Mouse (Mus musculus) mouse embryonic stem cell (cell line): ENCODE measurements around the gene Kit.

ENCODE experiments used
- in situ Hi-C, 2 experiments: fragments of 300-500 bp; cut with MboI; formaldehyde crosslinking; loops; 1 replicate in 1 of 2; 3 replicates in 1 of 2; pipeline ENCODE4 v1.14.3; 2019 to 2020; ENCODE audit warnings: low sequenced_read_pairs in 2 of 2, low pct_unique_long_range_greater_than_20kb in 1 of 2, mixed read lengths in 1 of 2; ENCODE audit not compliant: unreplicated experiment in 1 of 2

Gene Kit

GRCm38 (mm10) chr5:75574852-75575566, at the start of gene Kit:
Gene Kit, plus strand, starts transcription at chr5:75574916.
- in situ Hi-C loops: no loop called here

- in situ Hi-C loops: no loop called here
Measured at GRCm38 (mm10) chr5:75536156-75536555, 38.6 kb upstream of the Kit start.

GRCm38 (mm10) chr5:75537717-75538116, 37.0 kb upstream of the Kit start:
- in situ Hi-C loops: no loop called here

GRCm38 (mm10) chr5:75538458-75538857, 36.3 kb upstream of the Kit start:
- in situ Hi-C loops: no loop called here

- in situ Hi-C loops: no loop called here
Measured at GRCm38 (mm10) chr5:75539098-75539497, 35.6 kb upstream of the Kit start.

- in situ Hi-C loops: no loop called here
Measured at GRCm38 (mm10) chr5:75543757-75544156, 31.0 kb upstream of the Kit start.

- in situ Hi-C loops: no loop called here
Measured at GRCm38 (mm10) chr5:75544472-75545264, 30.0 kb upstream of the Kit start.

GRCm38 (mm10) chr5:75545265-75545643, 29.5 kb upstream of the Kit start:
- in situ Hi-C loops: no loop called here

GRCm38 (mm10) chr5:75553021-75553420, 21.7 kb upstream of the Kit start:
- in situ Hi-C loops: no loop called here

- in situ Hi-C loops: no loop called here
Measured at GRCm38 (mm10) chr5:75557636-75558035, 17.1 kb upstream of the Kit start.

GRCm38 (mm10) chr5:75559291-75559690, 15.4 kb upstream of the Kit start:
- in situ Hi-C loops: no loop called here

- in situ Hi-C loops: no loop called here
Measured at GRCm38 (mm10) chr5:75561231-75561630, 13.5 kb upstream of the Kit start.

- in situ Hi-C loops: no loop called here
Measured at GRCm38 (mm10) chr5:75574151-75574851, 415 bp upstream of the Kit start.

- in situ Hi-C loops: no loop called here
Measured at GRCm38 (mm10) chr5:75575567-75576515, 1.1 kb downstream of the Kit start.

- in situ Hi-C loops: no loop called here
Measured at GRCm38 (mm10) chr5:75576741-75577140, 2.0 kb downstream of the Kit start.

GRCm38 (mm10) chr5:75578141-75578540, 3.4 kb downstream of the Kit start:
- in situ Hi-C loops: no loop called here

GRCm38 (mm10) chr5:75579244-75579643, 4.5 kb downstream of the Kit start:
- in situ Hi-C loops: no loop called here

- in situ Hi-C loops: no loop called here
Measured at GRCm38 (mm10) chr5:75579646-75580268, 5.0 kb downstream of the Kit start.
